Mouse (Mus musculus): ENCODE measurements around the gene Gm20388.

Gm20388 gene

GRCm38 (mm10) chr8:120167821-120168220, 257.2 kb downstream of the Gm20388 start:
- no peak for DNase-seq (ENCODE audit: low spot score)

GRCm38 (mm10) chr8:120169119-120169518, 258.5 kb downstream of the Gm20388 start:
- DNase-seq (ENCODE audit: low spot score): no peak

GRCm38 (mm10) chr8:120173195-120173594, 262.6 kb downstream of the Gm20388 start:
- DNase-seq (ENCODE audit: low spot score): no peak

- DNase-seq (ENCODE audit: low spot score): no peak
Observed at GRCm38 (mm10) chr8:120174606-120175005, 264.0 kb downstream of the Gm20388 start.

GRCm38 (mm10) chr8:120176605-120177004, 266.0 kb downstream of the Gm20388 start:
- DNase-seq (ENCODE audit: low spot score): no peak

GRCm38 (mm10) chr8:120177318-120178123, 266.9 kb downstream of the Gm20388 start, which contains the start of gene Fam92b:
Gene Fam92b (minus strand): TSS chr8:120177466.
- DNase-seq (ENCODE audit: low spot score): no peak

GRCm38 (mm10) chr8:120178124-120178514, 267.5 kb downstream of the Gm20388 start:
- DNase-seq (ENCODE audit: low spot score): no peak

- peak; percentile 95 for DNase-seq (ENCODE audit: low spot score)
Observed at GRCm38 (mm10) chr8:120179027-120179431, 268.4 kb downstream of the Gm20388 start.

GRCm38 (mm10) chr8:120180445-120180970, 269.9 kb downstream of the Gm20388 start:
- no peak for DNase-seq (ENCODE audit: low spot score)

GRCm38 (mm10) chr8:120181274-120181673, 270.6 kb downstream of the Gm20388 start:
- DNase-seq (ENCODE audit: low spot score): no peak

GRCm38 (mm10) chr8:120181861-120182414, 271.3 kb downstream of the Gm20388 start:
- no peak for DNase-seq (ENCODE audit: low spot score)

GRCm38 (mm10) chr8:120184366-120184765, 273.7 kb downstream of the Gm20388 start:
- DNase-seq (ENCODE audit: low spot score): no peak

- DNase-seq (ENCODE audit: low spot score): no peak
Observed at GRCm38 (mm10) chr8:120184850-120185792, 274.5 kb downstream of the Gm20388 start.

GRCm38 (mm10) chr8:120186454-120186853, 275.8 kb downstream of the Gm20388 start:
- DNase-seq (ENCODE audit: low spot score): no peak

- DNase-seq (ENCODE audit: low spot score): no peak
Observed at GRCm38 (mm10) chr8:120188510-120188909, 277.9 kb downstream of the Gm20388 start.

- no peak for DNase-seq (ENCODE audit: low spot score)
Observed at GRCm38 (mm10) chr8:120189440-120189839, 278.8 kb downstream of the Gm20388 start.

- no peak for DNase-seq (ENCODE audit: low spot score)
Observed at GRCm38 (mm10) chr8:120190107-120190809, 279.6 kb downstream of the Gm20388 start.

GRCm38 (mm10) chr8:120190810-120191413, 280.3 kb downstream of the Gm20388 start:
- DNase-seq (ENCODE audit: low spot score): peak; percentile 97

- no peak for DNase-seq (ENCODE audit: low spot score)
Observed at GRCm38 (mm10) chr8:120191633-120192032, 281.0 kb downstream of the Gm20388 start.

- no peak for DNase-seq (ENCODE audit: low spot score)
Observed at GRCm38 (mm10) chr8:120192118-120192517, 281.5 kb downstream of the Gm20388 start.

- DNase-seq (ENCODE audit: low spot score): no peak
Observed at GRCm38 (mm10) chr8:120201351-120201750, 290.7 kb downstream of the Gm20388 start.

All from ovary, postnatal 14 days (tissue).